Comparison of ENCODE assay signal across 20 mouse cellular contexts in the genomic region with DNA sequence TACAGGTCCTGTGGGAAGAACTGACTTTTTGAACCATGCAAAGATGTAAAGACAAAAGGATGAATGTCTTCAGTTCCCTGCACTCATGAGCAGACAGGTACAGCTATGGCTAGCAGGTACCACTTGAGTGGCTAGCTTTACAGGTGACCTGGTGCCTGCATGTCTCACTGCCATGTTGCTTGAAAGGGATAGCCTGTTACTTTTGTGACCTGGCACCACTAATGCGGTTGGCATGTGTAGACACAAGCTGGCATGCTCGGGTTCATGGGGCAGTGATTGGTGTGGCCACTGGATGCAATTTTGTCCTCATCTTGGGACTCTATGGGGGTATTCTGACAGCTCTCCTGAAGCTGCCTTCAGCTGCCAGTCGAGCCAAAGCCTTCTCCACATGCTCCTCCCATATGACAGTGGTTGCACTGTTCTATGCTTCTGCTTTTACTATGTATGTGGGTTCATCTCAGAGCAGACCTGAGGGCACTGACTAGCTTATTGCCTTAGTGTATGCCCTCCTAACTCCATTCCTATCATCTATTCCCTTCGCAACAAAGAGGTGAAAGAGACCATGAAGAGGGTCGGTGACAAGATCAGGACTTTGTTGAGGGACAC. TPM values are rescaled to one million over a fixed set of nuclear protein-coding genes. Genes with fewer than 3 reads are reported as not detected.
"Had no signal": no experiment of that assay in that cellular context is flagged by ENCODE, and none has a peak within 500 bp of the region (broad histone marks: within the 10 kb centered on the region; RNA-seq: fewer than 3 reads in every experiment).

No protein-coding gene starts in this region.

- H3K4me1 ChIP-seq: limb, embryonic 13.5 days; midbrain, embryonic 12.5 days; stomach, embryonic 15.5 days had no signal

- H3K4me3 ChIP-seq: layer of hippocampus, adult 2 months; limb, embryonic 13.5 days; midbrain, embryonic 12.5 days; stomach, embryonic 15.5 days had no signal

- H3K27me3 ChIP-seq: limb, embryonic 13.5 days; midbrain, embryonic 12.5 days; stomach, embryonic 15.5 days had no signal

- DNase-seq: kidney, adult 18-20 months; kidney, postnatal 10 days; kidney, postnatal 4 days; left cerebral cortex, postnatal 4 days; lung, embryonic 14.5 days; lung, postnatal 10 days; lung, postnatal 4 days; right cerebral cortex, postnatal 25 days; thymus, postnatal 14 days had no signal

- H3K27ac ChIP-seq: layer of hippocampus, adult 2 months; limb, embryonic 13.5 days; liver, embryonic 14.5 days; midbrain, embryonic 12.5 days; stomach, embryonic 15.5 days had no signal

- H3K36me3 ChIP-seq: limb, embryonic 13.5 days; midbrain, embryonic 12.5 days; stomach, embryonic 15.5 days had no signal

- ATAC-seq: midbrain, embryonic 16.5 days had no signal

RNA-seq across cellular contexts. Expression of gene Olfr432, which starts 3.0 kb away (rescaled TPM):
- total RNA-seq: layer of hippocampus, adult 2 months; layer of hippocampus, postnatal 10 days; left cerebral cortex, postnatal 4 days; liver, adult 2 months; megakaryocyte-erythroid progenitor cell, adult 5-6 weeks had no signal
- polyA plus RNA-seq: kidney, embryonic 14.5 days; limb, embryonic 13.5 days; liver, adult 2 months; liver, embryonic 14.5 days; lung, embryonic 14.5 days; midbrain, embryonic 12.5 days; midbrain, embryonic 16.5 days; neural tube, embryonic 14.5 days; stomach, embryonic 15.5 days had no signal

RNA-seq across cellular contexts. Expression of gene Olfr433, which starts 11.5 kb away (rescaled TPM):
- total RNA-seq: layer of hippocampus, adult 2 months; layer of hippocampus, postnatal 10 days; left cerebral cortex, postnatal 4 days; liver, adult 2 months; megakaryocyte-erythroid progenitor cell, adult 5-6 weeks had no signal
- polyA plus RNA-seq: kidney, embryonic 14.5 days; liver, adult 2 months; lung, embryonic 14.5 days; midbrain, embryonic 12.5 days; midbrain, embryonic 16.5 days; neural tube, embryonic 14.5 days had no signal

RNA-seq across cellular contexts. Expression of gene Olfr430, which starts 14.4 kb away (rescaled TPM):
- total RNA-seq: layer of hippocampus, adult 2 months; layer of hippocampus, postnatal 10 days; left cerebral cortex, postnatal 4 days; liver, adult 2 months; megakaryocyte-erythroid progenitor cell, adult 5-6 weeks had no signal
- polyA plus RNA-seq: kidney, embryonic 14.5 days; limb, embryonic 13.5 days; liver, adult 2 months; liver, embryonic 14.5 days; lung, embryonic 14.5 days; midbrain, embryonic 12.5 days; midbrain, embryonic 16.5 days; neural tube, embryonic 14.5 days; stomach, embryonic 15.5 days had no signal

RNA-seq across cellular contexts. Expression of gene Ifi205, which starts 20.4 kb away (rescaled TPM):
- total RNA-seq: left cerebral cortex, postnatal 4 days had no signal
- polyA plus RNA-seq: kidney, embryonic 14.5 days; midbrain, embryonic 16.5 days; neural tube, embryonic 14.5 days had no signal

RNA-seq across cellular contexts. Expression of gene Olfr429, which starts 32.1 kb away (rescaled TPM):
- total RNA-seq: layer of hippocampus, adult 2 months; layer of hippocampus, postnatal 10 days; left cerebral cortex, postnatal 4 days; liver, adult 2 months; megakaryocyte-erythroid progenitor cell, adult 5-6 weeks had no signal
- polyA plus RNA-seq: kidney, embryonic 14.5 days; limb, embryonic 13.5 days; liver, adult 2 months; liver, embryonic 14.5 days; lung, embryonic 14.5 days; midbrain, embryonic 12.5 days; midbrain, embryonic 16.5 days; neural tube, embryonic 14.5 days; stomach, embryonic 15.5 days had no signal
